Mouse (Mus musculus): ENCODE data around the gene Pnmal1. TPM values are rescaled to one million over a fixed set of nuclear protein-coding genes. Genes with fewer than 3 reads are reported as not detected.
A peak's percentile ranks its signal among the peaks of the same experiment; 100 is the strongest.

The Pnmal1 gene
- not detected in 3 replicates for total RNA-seq (2017)

DNA sequence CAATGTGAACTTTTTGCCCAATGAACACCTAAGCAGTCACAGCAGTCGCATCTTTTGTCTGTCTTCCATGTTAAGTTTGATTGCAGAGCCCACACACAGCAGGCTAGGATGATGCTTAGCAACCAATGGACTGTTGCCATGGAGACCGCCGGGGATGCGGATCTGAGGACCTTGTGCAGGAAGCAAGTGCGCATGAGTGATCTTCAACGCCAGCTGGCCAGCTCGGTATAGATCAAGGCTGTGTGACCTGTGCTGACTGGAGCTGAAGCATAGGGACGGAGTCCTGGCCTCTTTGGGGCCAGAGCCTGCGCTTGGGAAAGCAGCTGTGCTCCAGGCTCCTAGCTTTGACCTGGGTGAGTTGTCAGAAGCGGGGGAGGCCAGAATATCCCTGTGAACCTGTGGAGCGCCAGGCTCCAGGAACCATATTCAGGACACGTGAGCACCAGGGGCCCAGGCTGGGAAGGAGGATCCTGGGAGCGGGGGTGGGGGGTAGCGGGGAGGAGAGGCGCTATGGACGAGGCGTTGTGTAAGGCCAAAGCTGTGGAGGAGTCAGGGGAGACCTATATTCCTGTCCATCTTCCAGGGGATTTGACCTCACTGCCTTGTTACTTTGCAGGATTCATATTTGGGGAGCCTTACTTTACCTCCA lies at the start of gene Pnmal1:
Pnmal1 (plus strand) TSS at position 141 of the 649 bp plus-strand sequence.
- ATAC-seq (replicated peaks; ENCODE audit: insufficient number of reproducible peaks, low FRiP score, low TSS enrichment, poor library complexity, severe bottlenecking) = no peak

DNA sequence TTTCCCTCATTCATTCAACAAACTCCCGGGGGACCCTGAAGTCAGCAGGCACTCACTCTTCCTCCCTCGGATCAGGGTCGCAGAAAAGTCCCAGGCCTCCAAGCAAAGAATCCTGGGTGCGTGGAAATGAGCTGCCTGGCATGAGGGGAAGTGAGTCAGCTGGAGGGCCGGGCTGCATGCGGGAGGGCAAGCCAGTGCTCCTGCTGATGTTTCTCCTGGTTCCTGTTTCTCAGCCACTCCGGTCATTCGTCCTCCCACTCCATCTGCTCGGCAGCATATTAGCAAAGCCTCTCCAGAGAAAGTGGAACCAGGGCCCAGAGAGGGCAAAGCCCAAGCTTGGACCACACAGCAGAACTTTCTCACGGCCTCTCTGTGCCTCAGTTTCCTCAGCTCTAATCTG lies 49.6 kb upstream of the Pnmal1 start:
- ATAC-seq (replicated peaks; ENCODE audit: insufficient number of reproducible peaks, low FRiP score, low TSS enrichment, poor library complexity, severe bottlenecking) = peak; percentile 74

- ATAC-seq (replicated peaks; ENCODE audit: insufficient number of reproducible peaks, low FRiP score, low TSS enrichment, poor library complexity, severe bottlenecking) = no peak
These were observed 47.6 kb upstream of the Pnmal1 start for GRCm38 (mm10) chr7:16911904-16912303.

DNA sequence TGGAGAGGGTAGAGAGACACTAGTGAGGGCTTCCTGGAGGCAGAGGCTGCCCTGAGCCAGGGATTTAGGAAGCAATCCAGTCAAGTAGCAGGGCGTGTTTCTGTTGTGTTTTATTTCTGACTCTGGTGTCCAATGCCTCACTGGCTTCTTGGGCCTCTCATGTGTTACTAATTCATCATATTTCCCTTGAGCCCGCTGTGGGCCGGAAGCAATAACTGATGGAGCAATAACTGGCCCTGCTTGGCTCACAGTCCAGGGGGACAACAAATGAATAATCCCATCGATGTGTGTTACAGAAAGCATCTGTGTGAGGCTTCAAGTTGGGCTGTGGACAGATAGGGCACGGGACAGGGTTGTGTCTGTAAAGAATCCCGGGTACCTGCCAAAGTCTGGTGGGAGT lies 47.1 kb upstream of the Pnmal1 start:
- ATAC-seq (replicated peaks; ENCODE audit: insufficient number of reproducible peaks, low FRiP score, low TSS enrichment, poor library complexity, severe bottlenecking) = no peak

GRCm38 (mm10) chr7:16913806-16914452 lies 45.5 kb upstream of the Pnmal1 start:
- ATAC-seq (replicated peaks; ENCODE audit: insufficient number of reproducible peaks, low FRiP score, low TSS enrichment, poor library complexity, severe bottlenecking) = peak; percentile 62

GRCm38 (mm10) chr7:16914453-16915343 lies 44.8 kb upstream of the Pnmal1 start:
- ATAC-seq (replicated peaks; ENCODE audit: insufficient number of reproducible peaks, low FRiP score, low TSS enrichment, poor library complexity, severe bottlenecking) = no peak

- ATAC-seq (replicated peaks; ENCODE audit: insufficient number of reproducible peaks, low FRiP score, low TSS enrichment, poor library complexity, severe bottlenecking) = no peak
These were observed 43.8 kb upstream of the Pnmal1 start for GRCm38 (mm10) chr7:16915461-16916340.

DNA sequence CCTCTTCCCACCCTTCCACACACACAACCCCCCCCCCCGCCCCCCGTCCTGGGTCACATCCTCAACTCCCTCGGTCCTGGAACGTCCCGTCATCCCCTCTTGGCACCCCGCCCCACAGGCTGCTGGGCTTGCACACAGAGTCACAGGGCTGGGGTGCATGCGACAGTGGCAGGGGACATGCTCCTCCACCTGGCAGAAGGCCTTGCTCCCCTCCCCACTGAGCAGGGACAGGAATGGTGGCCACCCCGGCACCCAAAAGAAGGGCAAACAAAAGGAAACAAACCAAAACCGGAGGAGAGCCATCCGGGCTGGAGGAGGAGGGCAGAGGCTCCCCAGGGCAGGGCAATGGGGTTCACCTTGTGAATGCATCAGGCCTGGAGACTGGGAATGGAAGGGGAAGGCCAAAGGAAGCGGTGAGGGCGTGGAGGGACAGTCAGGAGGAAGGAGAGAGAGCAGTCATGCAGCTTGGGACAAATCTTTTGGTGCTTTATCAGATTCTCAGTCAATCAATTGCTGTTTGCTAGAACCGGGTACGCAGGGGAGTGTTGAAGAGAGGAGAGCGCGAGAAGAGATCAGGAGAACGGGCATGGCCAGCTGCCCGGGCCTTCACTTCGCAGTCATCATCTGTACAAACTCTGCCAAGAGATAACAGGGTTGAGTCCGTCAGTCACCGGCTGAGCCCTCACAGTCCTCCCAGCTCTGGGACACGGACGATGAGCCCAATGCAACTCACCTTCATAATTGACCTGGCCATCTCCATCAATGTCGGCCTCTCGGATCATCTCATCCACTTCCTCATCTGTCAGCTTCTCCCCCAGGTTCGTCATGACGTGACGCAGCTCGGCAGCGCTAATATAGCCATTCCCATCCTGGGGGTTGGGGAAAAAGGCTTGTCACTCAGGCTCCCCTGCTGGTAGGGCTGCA lies 42.9 kb upstream of the Pnmal1 start:
- no peak for ATAC-seq (replicated peaks; ENCODE audit: insufficient number of reproducible peaks, low FRiP score, low TSS enrichment, poor library complexity, severe bottlenecking)

DNA sequence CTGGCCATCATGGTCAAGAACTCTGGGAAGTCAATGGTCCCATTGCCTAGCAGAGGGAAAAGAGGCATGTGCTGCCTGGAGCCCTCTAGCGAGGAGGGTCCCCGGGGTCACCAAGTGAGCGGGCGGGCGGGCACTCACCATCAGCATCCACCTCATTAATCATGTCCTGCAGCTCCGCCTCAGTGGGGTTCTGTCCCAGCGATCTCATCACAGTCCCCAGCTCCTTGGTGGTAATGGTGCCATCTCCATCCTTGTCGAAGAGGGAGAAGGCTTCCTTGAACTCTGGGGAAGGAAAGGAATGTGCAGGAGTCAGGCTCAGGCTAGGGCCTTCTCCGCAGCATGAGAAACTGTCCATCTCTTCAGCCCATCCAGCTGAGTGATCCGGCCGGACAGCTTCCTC lies 42.0 kb upstream of the Pnmal1 start:
- no peak for ATAC-seq (replicated peaks; ENCODE audit: insufficient number of reproducible peaks, low FRiP score, low TSS enrichment, poor library complexity, severe bottlenecking)

DNA sequence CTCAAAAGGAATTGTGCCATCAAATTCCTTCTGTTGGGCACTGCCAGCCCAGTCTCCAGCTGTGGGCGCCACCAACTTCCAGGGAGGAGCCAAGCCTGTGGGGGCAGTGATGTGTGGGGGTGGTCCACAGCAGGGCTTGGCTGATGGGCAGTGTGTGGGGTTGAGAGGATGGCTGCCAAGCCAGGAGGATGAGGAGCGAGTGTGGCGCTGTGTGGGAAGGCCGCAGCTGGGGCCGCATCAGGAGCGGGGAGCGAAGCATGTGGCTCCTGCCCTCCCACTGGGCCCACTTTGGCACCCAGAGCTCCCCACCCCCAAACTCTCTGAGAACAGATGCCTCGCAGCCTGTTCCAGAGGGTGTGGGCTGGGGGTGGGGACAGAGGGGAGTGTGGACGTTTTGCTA lies 41.5 kb upstream of the Pnmal1 start:
- no peak for ATAC-seq (replicated peaks; ENCODE audit: insufficient number of reproducible peaks, low FRiP score, low TSS enrichment, poor library complexity, severe bottlenecking)

DNA sequence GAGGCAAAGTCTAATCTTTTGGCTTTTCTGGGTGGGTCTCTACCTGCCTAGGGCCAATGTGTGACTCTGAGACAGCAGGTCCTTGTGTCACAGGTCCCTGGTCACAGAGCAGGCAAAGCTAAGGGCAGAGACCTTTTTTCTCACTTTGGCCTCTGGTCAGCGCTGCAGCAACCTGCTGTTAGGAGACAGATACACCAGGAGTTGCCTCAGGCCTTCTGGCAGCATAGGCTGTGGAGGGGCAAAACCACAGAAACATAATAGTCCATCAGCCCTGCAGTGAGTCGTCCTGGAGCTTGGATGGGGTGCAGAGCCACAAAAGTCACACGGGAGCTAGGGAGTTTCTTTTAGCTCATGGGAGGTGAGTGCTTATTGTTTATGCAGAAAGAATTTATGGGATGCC lies 40.8 kb upstream of the Pnmal1 start:
- no peak for ATAC-seq (replicated peaks; ENCODE audit: insufficient number of reproducible peaks, low FRiP score, low TSS enrichment, poor library complexity, severe bottlenecking)

DNA sequence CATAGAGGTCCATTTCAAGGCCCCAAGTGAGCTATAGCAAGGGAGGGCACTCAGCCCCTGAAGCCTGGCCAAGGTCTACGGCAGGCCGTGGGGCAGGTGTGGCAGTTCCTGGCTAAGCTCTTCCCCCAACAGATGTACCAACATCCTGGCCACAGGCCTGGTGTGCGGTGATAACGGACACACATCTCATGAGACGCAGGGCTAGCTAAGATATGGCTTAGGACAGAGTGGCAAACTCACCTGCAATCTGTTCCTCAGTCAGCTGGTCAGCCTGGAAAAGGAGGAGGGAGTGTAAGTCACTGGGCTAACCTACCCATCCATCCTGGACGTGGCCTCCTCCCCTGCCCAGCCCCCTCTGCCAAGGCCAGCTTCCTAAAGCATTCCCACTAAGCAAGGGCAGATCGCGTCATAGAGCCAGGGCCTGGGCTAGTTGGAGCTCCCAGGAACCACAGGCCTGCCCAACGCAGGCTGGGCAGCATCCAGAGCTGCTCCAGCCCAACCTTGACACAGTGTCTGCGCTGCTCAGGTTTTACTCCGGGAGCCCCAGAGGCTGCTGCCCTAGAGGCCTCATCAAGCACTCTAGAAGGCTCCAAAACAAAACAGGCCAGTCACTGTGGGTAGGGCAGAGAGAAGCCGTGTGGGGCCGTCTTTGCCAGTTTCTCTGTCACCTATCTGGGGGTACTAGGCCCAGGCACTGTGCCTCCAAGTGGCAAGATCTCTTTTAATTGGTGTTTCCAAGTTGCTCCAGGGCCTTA lies 39.9 kb upstream of the Pnmal1 start:
- no peak for ATAC-seq (replicated peaks; ENCODE audit: insufficient number of reproducible peaks, low FRiP score, low TSS enrichment, poor library complexity, severe bottlenecking)

DNA sequence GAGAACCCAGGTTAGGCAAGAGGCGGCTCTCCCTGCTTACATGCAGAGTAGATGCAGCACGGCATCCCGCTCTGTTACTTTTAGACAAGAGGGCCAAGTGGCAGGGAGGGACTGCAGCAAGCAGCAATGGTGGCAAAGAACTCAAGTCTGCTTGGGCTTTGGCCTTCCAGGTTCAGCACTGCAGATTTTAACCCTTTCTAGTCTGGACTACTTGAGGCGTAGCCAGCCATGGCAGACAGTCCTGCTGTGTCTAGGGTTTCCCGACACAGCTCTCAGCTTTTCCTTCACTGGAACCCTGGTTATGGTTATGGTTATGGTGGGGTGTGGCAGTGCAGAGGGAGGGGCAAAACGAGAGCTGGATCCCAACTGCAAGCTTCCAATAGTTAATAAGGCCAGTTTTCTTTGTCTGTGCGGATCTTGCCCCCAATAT lies 39.3 kb upstream of the Pnmal1 start:
- ATAC-seq (replicated peaks; ENCODE audit: insufficient number of reproducible peaks, low FRiP score, low TSS enrichment, poor library complexity, severe bottlenecking) = no peak

DNA sequence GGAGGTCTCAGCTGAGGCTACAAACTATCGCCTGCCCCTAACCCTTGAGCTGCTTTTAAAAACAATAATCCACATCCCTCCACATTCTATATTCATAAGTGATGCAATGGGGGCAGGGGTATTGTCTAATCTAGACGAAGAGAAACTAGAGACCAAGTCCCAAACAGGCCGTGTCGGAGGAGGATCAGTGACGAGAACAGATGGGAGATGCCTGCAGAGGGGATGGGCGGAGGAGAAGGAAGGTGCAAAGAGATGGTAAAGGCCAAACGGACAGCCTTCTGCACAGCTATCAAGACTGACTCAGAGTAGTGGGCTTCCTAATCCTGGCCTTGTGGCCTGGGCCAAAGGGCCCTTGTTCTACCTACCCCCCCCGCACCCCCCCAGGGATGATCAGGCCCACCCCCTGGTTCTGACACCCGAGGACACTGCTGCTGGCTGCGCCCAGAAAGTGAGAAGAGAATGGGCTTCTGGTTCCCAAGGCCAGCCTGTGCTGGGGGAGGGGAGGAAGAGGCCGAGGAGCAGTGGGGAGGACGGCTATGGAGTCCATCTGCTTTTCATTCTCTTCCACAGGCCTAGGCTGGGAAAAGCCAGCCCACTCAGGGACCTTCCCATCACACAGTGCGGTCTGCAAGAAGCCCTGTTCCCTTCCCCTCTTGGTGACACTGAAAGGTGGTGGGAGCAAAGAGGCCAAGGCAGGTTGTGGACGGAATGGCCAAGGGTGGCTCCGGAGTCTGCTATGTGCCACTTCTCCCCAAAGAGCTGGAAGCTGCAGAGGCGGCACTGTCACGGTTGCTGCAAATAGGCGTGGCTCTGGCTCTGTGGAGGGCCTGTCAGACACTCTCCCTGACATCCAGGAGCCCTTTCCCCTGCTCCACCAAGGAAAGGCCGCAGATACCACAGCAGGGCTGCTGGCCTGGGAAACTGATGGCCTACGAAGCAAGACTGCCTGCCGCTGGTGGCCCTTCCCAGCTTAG lies 38.4 kb upstream of the Pnmal1 start:
- ATAC-seq (replicated peaks; ENCODE audit: insufficient number of reproducible peaks, low FRiP score, low TSS enrichment, poor library complexity, severe bottlenecking) = no peak

DNA sequence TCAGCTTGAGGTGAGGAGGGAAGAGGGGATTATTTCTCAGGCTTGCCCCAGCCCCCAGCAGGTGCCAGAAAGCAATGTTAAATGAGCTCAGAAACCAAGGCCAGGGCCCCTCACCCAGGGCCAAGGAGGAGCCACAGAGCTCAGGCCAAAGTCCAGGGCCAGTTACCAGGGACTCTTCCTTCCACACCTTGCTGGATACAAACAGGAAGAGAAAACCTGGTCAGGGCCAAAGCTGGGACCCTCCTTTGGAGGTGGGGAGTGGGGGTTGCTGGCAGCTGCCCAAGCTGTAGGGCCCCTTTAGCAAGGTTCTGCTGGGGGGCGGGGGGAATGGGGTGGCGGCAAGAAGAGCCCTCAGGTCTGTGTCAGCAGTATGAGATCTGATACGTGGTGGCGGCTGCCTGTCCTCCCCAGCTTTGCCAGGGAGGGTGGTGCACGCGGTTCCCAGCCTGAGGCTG lies 37.6 kb upstream of the Pnmal1 start:
- ATAC-seq (replicated peaks; ENCODE audit: insufficient number of reproducible peaks, low FRiP score, low TSS enrichment, poor library complexity, severe bottlenecking) = no peak
